In the genomic region with DNA sequence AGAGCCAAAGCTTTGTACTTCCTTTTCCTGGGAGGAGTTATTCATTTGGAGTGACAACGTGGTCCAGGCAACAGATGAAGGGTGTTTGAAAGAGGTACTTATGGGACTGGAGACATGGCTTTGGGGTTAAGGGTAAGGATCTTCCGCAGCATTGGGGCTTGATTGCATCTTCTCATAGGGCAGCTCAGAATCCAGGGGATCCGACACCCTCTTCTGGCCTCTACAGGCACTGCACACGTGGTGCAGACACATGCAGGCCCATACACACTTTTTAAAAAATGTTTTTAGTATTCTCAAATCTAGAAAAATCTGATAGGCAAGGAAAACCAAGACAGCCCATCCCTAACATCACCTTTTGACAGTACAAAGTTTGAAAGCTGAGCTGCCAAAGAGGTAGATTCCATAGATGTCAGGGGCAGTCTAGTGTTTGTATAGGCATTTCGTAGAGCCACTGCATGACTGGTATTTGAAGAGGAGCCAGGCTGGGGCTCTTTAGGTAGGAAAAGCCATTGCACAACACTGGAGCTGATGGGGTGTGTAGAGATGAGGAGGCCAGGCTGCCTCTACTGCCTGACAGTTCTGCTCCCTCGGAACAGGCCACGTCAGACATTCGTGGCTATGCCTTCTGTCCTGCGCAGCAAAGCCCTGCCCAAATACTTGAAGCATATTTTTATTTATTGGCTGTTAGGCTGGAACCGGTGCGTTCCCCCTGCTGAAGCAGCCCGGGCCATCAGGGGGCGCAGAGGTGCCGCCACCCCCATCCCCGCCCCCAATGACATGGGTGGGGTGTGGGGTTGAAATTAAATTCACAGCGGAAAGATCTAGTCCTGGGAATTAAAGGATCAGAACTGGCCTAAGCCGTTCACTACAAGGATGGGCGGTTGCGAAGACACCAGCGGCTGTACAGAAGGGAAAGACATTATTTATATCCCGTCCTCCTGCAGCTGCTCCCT, we compare ENCODE assay signal across 8 mouse cellular contexts. TPM values are rescaled to one million over a fixed set of nuclear protein-coding genes. Genes with fewer than 3 reads are reported as not detected.
DNase-seq lines count a peak whose midpoint lies in the region; ATAC-seq lines count a peak whose summit lies in the region.

No protein-coding gene starts in this region.

- no peak overlapping the region for H3K27ac ChIP-seq in forebrain, embryonic 14.5 days (ENCODE audit: low read depth, low read length)
- no peak overlapping the region for H3K27ac ChIP-seq in forebrain, embryonic 11.5 days (ENCODE audit: low read depth, low read length)
- H3K27ac ChIP-seq in brown adipose tissue, adult 24 weeks (replicated peaks; ENCODE audit: low read depth, low read length): peak overlapping the region; percentile 98
- H3K27ac ChIP-seq in liver, embryonic 12.5 days: no peak overlapping the region
- H3K27ac ChIP-seq in neural tube, embryonic 13.5 days (replicated peaks): no peak overlapping the region

- no peaks in the 10 kb centered on the region for H3K9me3 ChIP-seq in forebrain, embryonic 14.5 days (replicated peaks; ENCODE audit: control insufficient read depth, low read length)
- no peaks in the 10 kb centered on the region for H3K9me3 ChIP-seq in forebrain, embryonic 11.5 days (ENCODE audit: control insufficient read depth, low read length)
- H3K9me3 ChIP-seq in liver, embryonic 12.5 days (replicated peaks): no peaks in the 10 kb centered on the region
- H3K9me3 ChIP-seq in neural tube, embryonic 13.5 days: no peaks in the 10 kb centered on the region

- intact Hi-C loops in heart, postnatal 36 days (cut with DNase I): loop anchor here (2.0 to 5.0 kb wide), 2 partner anchors 38 to 64 kb away; a partner anchor contains a TSS

- no peak for ATAC-seq in forebrain, embryonic 14.5 days
- no peak for ATAC-seq in forebrain, embryonic 11.5 days (replicated peaks; ENCODE audit: low FRiP score)
- no peak for ATAC-seq in liver, embryonic 12.5 days
- 0 out of 2 replicates have a peak, but pooled peaks have one; percentile 1 for ATAC-seq in neural tube, embryonic 13.5 days (ENCODE audit: low read depth)

- peaks cover 21% of the 10 kb centered on the region for H3K36me3 ChIP-seq in forebrain, embryonic 14.5 days (ENCODE audit: control insufficient read depth, insufficient read depth, low read length)
- H3K36me3 ChIP-seq in forebrain, embryonic 11.5 days (ENCODE audit: control insufficient read depth, insufficient read depth, low read length): peaks cover 4% of the 10 kb centered on the region
- H3K36me3 ChIP-seq in liver, embryonic 12.5 days: peaks cover 16% of the 10 kb centered on the region
- H3K36me3 ChIP-seq in neural tube, embryonic 13.5 days: peaks cover 27% of the 10 kb centered on the region

- no peak overlapping the region for H3K4me2 ChIP-seq in forebrain, embryonic 14.5 days (ENCODE audit: low read length)
- no peak overlapping the region for H3K4me2 ChIP-seq in forebrain, embryonic 11.5 days (ENCODE audit: low read depth, low read length, severe bottlenecking)
- H3K4me2 ChIP-seq in liver, embryonic 12.5 days: peak overlapping the region; percentile 62
- peak overlapping the region; percentile 34 for H3K4me2 ChIP-seq in neural tube, embryonic 13.5 days

- peaks cover 43% of the 10 kb centered on the region for H3K27me3 ChIP-seq in forebrain, embryonic 14.5 days (replicated peaks; ENCODE audit: control insufficient read depth, insufficient read depth, low read length)
- H3K27me3 ChIP-seq in forebrain, embryonic 11.5 days (ENCODE audit: control insufficient read depth, insufficient read depth, low read length): peaks cover 54% of the 10 kb centered on the region
- H3K27me3 ChIP-seq in liver, embryonic 12.5 days (replicated peaks): peaks cover 58% of the 10 kb centered on the region
- H3K27me3 ChIP-seq in neural tube, embryonic 13.5 days: peaks cover 67% of the 10 kb centered on the region

- 0 out of 2 replicates have a peak overlapping the region, but pooled peaks have one; percentile 13 for H3K9ac ChIP-seq in forebrain, embryonic 14.5 days (ENCODE audit: low read length)
- no peak overlapping the region for H3K9ac ChIP-seq in forebrain, embryonic 11.5 days (ENCODE audit: low read length)
- H3K9ac ChIP-seq in liver, embryonic 12.5 days: no peak overlapping the region
- H3K9ac ChIP-seq in neural tube, embryonic 13.5 days: 0 out of 2 replicates have a peak overlapping the region, but pooled peaks have one; percentile 31

- H3K4me3 ChIP-seq in forebrain, embryonic 14.5 days (ENCODE audit: low read depth, low read length): no peak overlapping the region
- H3K4me3 ChIP-seq in forebrain, embryonic 11.5 days (ENCODE audit: low read depth, low read length): no peak overlapping the region
- peak overlapping the region; percentile 70 for H3K4me3 ChIP-seq in brown adipose tissue, adult 24 weeks (ENCODE audit: insufficient read depth, low read depth, low read length)
- H3K4me3 ChIP-seq in liver, embryonic 12.5 days: peak overlapping the region; percentile 38
- no peak overlapping the region for H3K4me3 ChIP-seq in neural tube, embryonic 13.5 days

- DNase-seq in forebrain, embryonic 14.5 days (ENCODE audit: low spot score): no peak
- DNase-seq in forebrain, embryonic 11.5 days (ENCODE audit: low spot score): no peak
- DNase-seq in heart, postnatal 36 days: peak; percentile 55 to 61
- DNase-seq in frontal cortex, postnatal 25 days (ENCODE audit: low spot score in 2 of 2): no peak
- no peak for DNase-seq in frontal cortex, adult 2 months (ENCODE audit: extremely low spot score in 1 of 2, low spot score in 1 of 2)

- H3K4me1 ChIP-seq in forebrain, embryonic 14.5 days (ENCODE audit: control insufficient read depth, insufficient read depth, low read length): peaks cover 4% of the 10 kb centered on the region; the same call in 1 of the 2 replicates
- peaks cover 12% of the 10 kb centered on the region; the same call in 1 of the 2 replicates for H3K4me1 ChIP-seq in forebrain, embryonic 11.5 days (replicated peaks; ENCODE audit: control insufficient read depth, insufficient read depth, low read length)
- H3K4me1 ChIP-seq in brown adipose tissue, adult 24 weeks (ENCODE audit: control insufficient read depth, insufficient read depth, insufficient read length, low read length): no peaks in the 10 kb centered on the region
- H3K4me1 ChIP-seq in liver, embryonic 12.5 days: peaks cover 28% of the 10 kb centered on the region
- peaks cover 38% of the 10 kb centered on the region for H3K4me1 ChIP-seq in neural tube, embryonic 13.5 days (replicated peaks)

- 30% methylated on average over 21 of the region's 21 CpGs for WGBS in forebrain, embryonic 14.5 days
- WGBS in forebrain, embryonic 11.5 days: 22% methylated on average over 21 of the region's 21 CpGs
- WGBS in liver, embryonic 12.5 days (ENCODE audit: insufficient replicate concordance): 26% methylated on average over 21 of the region's 21 CpGs
- WGBS in neural tube, embryonic 13.5 days: 19% methylated on average over 21 of the region's 21 CpGs

RNA-seq across cellular contexts. Expression of a gene that starts 1.2 kb away (rescaled TPM):
- 32.9 and 44.0 TPM in 2 replicates for polyA plus RNA-seq in forebrain, embryonic 14.5 days (2014; fragmentation: Nextera tagmentation; extraction: Ambion mirVana)
- polyA plus RNA-seq in forebrain, embryonic 11.5 days (2014; fragmentation: Nextera tagmentation; extraction: Ambion mirVana): 29.8 and 30.7 TPM in 2 replicates
- polyA plus RNA-seq in brown adipose tissue, adult 24 weeks (2012; ENCODE audit: insufficient read depth, insufficient read length, missing spikeins): 15.0 and 29.4 TPM in 2 replicates
- total RNA-seq in heart, postnatal 36 days (2021): 10 to 100 TPM; 66.9 to 79.2 TPM
- polyA plus RNA-seq in liver, embryonic 12.5 days (2016; fragmentation: Nextera tagmentation; extraction: Ambion mirVana): 22.0 and 22.8 TPM in 2 replicates
- polyA plus RNA-seq in neural tube, embryonic 13.5 days (2015; fragmentation: Nextera tagmentation; extraction: Ambion mirVana): 41.5 and 42.5 TPM in 2 replicates
- polyA plus RNA-seq in frontal cortex, adult 2 months (2012; rRNA removed): 28.9 and 31.3 TPM in 2 replicates

RNA-seq across cellular contexts. Expression of a gene that starts 12.3 kb away (rescaled TPM):
- 0.82 TPM in 1 of 2 replicates, not detected in the other for polyA plus RNA-seq in forebrain, embryonic 14.5 days (2014; fragmentation: Nextera tagmentation; extraction: Ambion mirVana)
- 0.36 and 0.75 TPM in 2 replicates for polyA plus RNA-seq in forebrain, embryonic 11.5 days (2014; fragmentation: Nextera tagmentation; extraction: Ambion mirVana)
- polyA plus RNA-seq in brown adipose tissue, adult 24 weeks (2012; ENCODE audit: insufficient read depth, insufficient read length, missing spikeins): 2.1 and 5.7 TPM in 2 replicates
- 1 to 10 TPM; 4.0 to 4.7 TPM for total RNA-seq in heart, postnatal 36 days (2021)
- 0.29 and 0.76 TPM in 2 replicates for polyA plus RNA-seq in liver, embryonic 12.5 days (2016; fragmentation: Nextera tagmentation; extraction: Ambion mirVana)
- polyA plus RNA-seq in neural tube, embryonic 13.5 days (2015; fragmentation: Nextera tagmentation; extraction: Ambion mirVana): 1.1 and 2.1 TPM in 2 replicates
- 6.0 and 6.4 TPM in 2 replicates for polyA plus RNA-seq in frontal cortex, adult 2 months (2012; rRNA removed)

RNA-seq across cellular contexts. Expression of a gene that starts 26.0 kb away (rescaled TPM):
- 7.4 and 14.8 TPM in 2 replicates for polyA plus RNA-seq in forebrain, embryonic 14.5 days (2014; fragmentation: Nextera tagmentation; extraction: Ambion mirVana)
- 2.7 and 3.4 TPM in 2 replicates for polyA plus RNA-seq in forebrain, embryonic 11.5 days (2014; fragmentation: Nextera tagmentation; extraction: Ambion mirVana)
- 4.5 TPM in 1 of 2 replicates, not detected in the other for polyA plus RNA-seq in brown adipose tissue, adult 24 weeks (2012; ENCODE audit: insufficient read depth, insufficient read length, missing spikeins)
- total RNA-seq in heart, postnatal 36 days (2021): 1 to 10 TPM; 4.5 to 6.1 TPM
- polyA plus RNA-seq in liver, embryonic 12.5 days (2016; fragmentation: Nextera tagmentation; extraction: Ambion mirVana): 20.6 and 23.4 TPM in 2 replicates
- polyA plus RNA-seq in neural tube, embryonic 13.5 days (2015; fragmentation: Nextera tagmentation; extraction: Ambion mirVana): 10.0 and 11.3 TPM in 2 replicates
- polyA plus RNA-seq in frontal cortex, adult 2 months (2012; rRNA removed): 1,218 and 1,912 TPM in 2 replicates

RNA-seq across cellular contexts. Expression of a gene that starts 28.8 kb away (rescaled TPM):
- 8.5 and 10.5 TPM in 2 replicates for polyA plus RNA-seq in forebrain, embryonic 14.5 days (2014; fragmentation: Nextera tagmentation; extraction: Ambion mirVana)
- 8.0 and 8.5 TPM in 2 replicates for polyA plus RNA-seq in forebrain, embryonic 11.5 days (2014; fragmentation: Nextera tagmentation; extraction: Ambion mirVana)
- polyA plus RNA-seq in brown adipose tissue, adult 24 weeks (2012; ENCODE audit: insufficient read depth, insufficient read length, missing spikeins): 11.7 and 12.1 TPM in 2 replicates
- total RNA-seq in heart, postnatal 36 days (2021): 1 to 10 TPM; 9.6 to 9.7 TPM
- 5.6 and 5.7 TPM in 2 replicates for polyA plus RNA-seq in liver, embryonic 12.5 days (2016; fragmentation: Nextera tagmentation; extraction: Ambion mirVana)
- 8.9 and 13.7 TPM in 2 replicates for polyA plus RNA-seq in neural tube, embryonic 13.5 days (2015; fragmentation: Nextera tagmentation; extraction: Ambion mirVana)
- polyA plus RNA-seq in frontal cortex, adult 2 months (2012; rRNA removed): 14.2 and 14.5 TPM in 2 replicates

RNA-seq across cellular contexts. Expression of a gene that starts 37.6 kb away (rescaled TPM):
- 29.2 and 33.6 TPM in 2 replicates for polyA plus RNA-seq in forebrain, embryonic 14.5 days (2014; fragmentation: Nextera tagmentation; extraction: Ambion mirVana)
- polyA plus RNA-seq in forebrain, embryonic 11.5 days (2014; fragmentation: Nextera tagmentation; extraction: Ambion mirVana): 45.2 and 45.3 TPM in 2 replicates
- polyA plus RNA-seq in brown adipose tissue, adult 24 weeks (2012; ENCODE audit: insufficient read depth, insufficient read length, missing spikeins): 3.8 and 10.4 TPM in 2 replicates
- 1 to 10 TPM; 6.7 to 6.9 TPM for total RNA-seq in heart, postnatal 36 days (2021)
- 11.3 and 11.8 TPM in 2 replicates for polyA plus RNA-seq in liver, embryonic 12.5 days (2016; fragmentation: Nextera tagmentation; extraction: Ambion mirVana)
- polyA plus RNA-seq in neural tube, embryonic 13.5 days (2015; fragmentation: Nextera tagmentation; extraction: Ambion mirVana): 33.4 and 33.7 TPM in 2 replicates
- polyA plus RNA-seq in frontal cortex, adult 2 months (2012; rRNA removed): 33.9 and 35.2 TPM in 2 replicates

Comparison
In these comparisons a context has a peak if more than half of its experiments do, and no peak if none do; other contexts are left out.
1. H3K9ac ChIP-seq: peak in forebrain, embryonic 14.5 days (single experiment) and neural tube, embryonic 13.5 days (single experiment); none in forebrain, embryonic 11.5 days (single experiment) and liver, embryonic 12.5 days (single experiment).
2. DNase-seq: peak in heart, postnatal 36 days (2 of 2); none in forebrain, embryonic 14.5 days (single experiment), forebrain, embryonic 11.5 days (single experiment), frontal cortex, postnatal 25 days (0 of 2) and frontal cortex, adult 2 months (0 of 2).
3. H3K4me2 ChIP-seq: peak in liver, embryonic 12.5 days (single experiment) and neural tube, embryonic 13.5 days (single experiment); none in forebrain, embryonic 14.5 days (single experiment) and forebrain, embryonic 11.5 days (single experiment).
4. H3K4me3 ChIP-seq: peak in brown adipose tissue, adult 24 weeks (single experiment) and liver, embryonic 12.5 days (single experiment); none in forebrain, embryonic 14.5 days (single experiment), forebrain, embryonic 11.5 days (single experiment) and neural tube, embryonic 13.5 days (single experiment).
5. RNA of a gene that starts 26.0 kb away (polyA plus RNA-seq): 1,218 to 1,912 TPM in frontal cortex, adult 2 months; 20.6 to 23.4 TPM in liver, embryonic 12.5 days, 10.0 to 11.3 TPM in neural tube, embryonic 13.5 days, 7.4 to 14.8 TPM in forebrain, embryonic 14.5 days, 2.7 to 3.4 TPM in forebrain, embryonic 11.5 days and 4.5 TPM in brown adipose tissue, adult 24 weeks; every median in the first group is over 10 times any median in the second.